Mouse (Mus musculus): ENCODE data around the gene Ccr3.

DNA sequence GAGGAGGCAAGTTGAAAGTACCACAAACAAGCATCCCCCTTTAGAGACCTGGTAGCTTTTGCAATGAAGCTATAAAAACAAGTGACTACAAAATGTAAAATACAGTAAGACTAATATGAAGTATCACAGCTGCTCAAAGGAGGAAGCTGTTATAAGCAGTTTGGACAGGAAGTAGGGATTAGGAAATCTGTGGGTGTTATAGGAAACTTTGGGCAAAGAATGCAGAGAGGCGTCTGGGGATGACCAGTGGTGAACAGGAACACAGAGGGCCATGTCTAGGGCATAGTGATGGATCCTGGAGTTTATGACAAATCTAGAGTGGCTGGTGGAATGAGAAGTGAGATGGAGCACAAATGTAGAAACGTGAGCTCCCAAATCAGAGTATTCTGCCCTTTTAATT lies 31.8 kb downstream of the Ccr3 start:
- TF ChIP-seq POLR2A (IDR thresholded peaks at IDR 0.05; ENCODE audit: control insufficient read depth, low read depth, low read length) (no peak), CTCF (IDR thresholded peaks at IDR 0.05; ENCODE audit: control insufficient read depth, insufficient read depth, insufficient replicate concordance, low read depth, low read length) (no peak)

All from testis, adult 2 months (tissue).